In the genomic region with DNA sequence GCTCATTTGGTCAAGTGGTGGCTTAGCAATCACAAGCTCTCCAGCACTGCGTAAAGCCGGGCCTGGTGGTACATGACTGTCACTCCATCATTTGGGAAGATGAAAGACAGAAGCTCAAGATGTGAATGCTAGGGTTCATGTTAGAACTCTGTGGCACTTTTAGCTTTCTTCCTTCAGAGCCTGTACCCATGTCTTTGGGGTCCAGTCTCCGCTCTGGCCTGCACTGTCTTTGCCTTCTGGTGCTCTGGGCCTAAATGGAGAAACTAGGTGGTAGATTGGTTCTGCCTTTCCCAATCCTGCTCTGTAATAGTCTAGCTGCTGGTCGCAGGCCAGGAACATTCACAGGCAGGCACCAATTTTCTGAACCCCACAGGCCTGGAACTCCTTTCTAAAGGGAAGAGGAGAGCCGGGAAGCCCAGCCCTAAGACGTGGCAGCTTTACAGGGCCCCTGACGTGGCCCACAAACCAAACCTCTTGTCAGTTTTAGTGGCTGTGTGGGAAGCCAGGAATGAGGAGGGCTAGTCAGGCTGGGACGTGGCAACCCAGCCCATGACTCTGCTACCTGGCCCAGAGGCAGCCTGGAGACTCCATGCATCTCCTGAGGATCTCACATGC, we compare ENCODE assay signal across 9 mouse cellular contexts. TPM values are rescaled to one million over a fixed set of nuclear protein-coding genes. Genes with fewer than 3 reads are reported as not detected.
DNase-seq lines count a peak whose midpoint lies in the region; ATAC-seq lines count a peak whose summit lies in the region.
"Had no signal": no experiment of that assay in that cellular context is flagged by ENCODE, and none has a peak within 500 bp of the region (broad histone marks: within the 10 kb centered on the region; RNA-seq: fewer than 3 reads in every experiment).

No protein-coding gene starts in this region.

- H3K4me3 ChIP-seq in heart, embryonic 12.5 days, result no peak overlapping the region
- no peak overlapping the region for H3K4me3 ChIP-seq in lung, embryonic 16.5 days (ENCODE audit: low read length)
- no peak overlapping the region for H3K4me3 ChIP-seq in embryonic facial prominence, embryonic 13.5 days

- no peak for DNase-seq in heart, adult 11 months
- DNase-seq in lung, postnatal 10 days, result no peak
- peak; percentile 60 for DNase-seq in skeletal muscle tissue, adult 2 months (ENCODE audit: low read depth, low spot score)
- DNase-seq in retina, postnatal 1 day, result no peak

- WGBS in heart, embryonic 12.5 days, result 70% methylated on average over 8 of the region's 8 CpGs
- 73% methylated on average over 8 of the region's 8 CpGs for WGBS in lung, embryonic 16.5 days
- WGBS in embryonic facial prominence, embryonic 13.5 days, result 68% methylated on average over 8 of the region's 8 CpGs

- no peak for ATAC-seq in heart, embryonic 12.5 days (ENCODE audit: insufficient number of reproducible peaks, low FRiP score)
- ATAC-seq in lung, embryonic 16.5 days (ENCODE audit: low read depth), result no peak
- ATAC-seq in embryonic facial prominence, embryonic 13.5 days (ENCODE audit: insufficient number of reproducible peaks, insufficient read depth, low FRiP score, low TSS enrichment, low read depth), result no peak
- ATAC-seq: activated CD4-positive, CD25-positive, alpha-beta regulatory T cell, adult 4 months had no signal

- no peak overlapping the region for H3K4me2 ChIP-seq in heart, embryonic 12.5 days
- H3K4me2 ChIP-seq in lung, embryonic 16.5 days (ENCODE audit: low read depth, low read length), result no peak overlapping the region
- H3K4me2 ChIP-seq in embryonic facial prominence, embryonic 13.5 days, result no peak overlapping the region

- no peaks in the 10 kb centered on the region for H3K27me3 ChIP-seq in heart, embryonic 12.5 days (replicated peaks)
- H3K27me3 ChIP-seq in lung, embryonic 16.5 days (ENCODE audit: control insufficient read depth, insufficient read depth, low read depth, low read length), result no peaks in the 10 kb centered on the region
- no peaks in the 10 kb centered on the region for H3K27me3 ChIP-seq in embryonic facial prominence, embryonic 13.5 days

- no peak overlapping the region for H3K9ac ChIP-seq in heart, embryonic 12.5 days
- peak overlapping the region; percentile 30; the same call in 1 of the 2 replicates for H3K9ac ChIP-seq in lung, embryonic 16.5 days (ENCODE audit: low read length)
- peak overlapping the region; percentile 52 for H3K9ac ChIP-seq in embryonic facial prominence, embryonic 13.5 days
- H3K9ac ChIP-seq: liver, embryonic 14.5 days had no signal

- no peaks in the 10 kb centered on the region for H3K9me3 ChIP-seq in heart, embryonic 12.5 days (replicated peaks)
- no peaks in the 10 kb centered on the region for H3K9me3 ChIP-seq in lung, embryonic 16.5 days (ENCODE audit: control insufficient read depth, low read length)
- no peaks in the 10 kb centered on the region for H3K9me3 ChIP-seq in embryonic facial prominence, embryonic 13.5 days

- H3K4me1 ChIP-seq in heart, embryonic 12.5 days (replicated peaks), result peaks cover 64% of the 10 kb centered on the region
- peaks cover 44% of the 10 kb centered on the region for H3K4me1 ChIP-seq in lung, embryonic 16.5 days (replicated peaks; ENCODE audit: control insufficient read depth, insufficient read depth, low read length)
- H3K4me1 ChIP-seq in embryonic facial prominence, embryonic 13.5 days, result peaks cover 52% of the 10 kb centered on the region

- H3K36me3 ChIP-seq in heart, embryonic 12.5 days, result no peaks in the 10 kb centered on the region
- no peaks in the 10 kb centered on the region for H3K36me3 ChIP-seq in lung, embryonic 16.5 days (ENCODE audit: control insufficient read depth, insufficient read depth, low read length)
- no peaks in the 10 kb centered on the region for H3K36me3 ChIP-seq in embryonic facial prominence, embryonic 13.5 days

- peak overlapping the region; percentile 82 for H3K27ac ChIP-seq in heart, embryonic 12.5 days (ENCODE audit: poor library complexity, severe bottlenecking)
- H3K27ac ChIP-seq in lung, embryonic 16.5 days (ENCODE audit: low read length), result no peak overlapping the region
- peak overlapping the region; percentile 80 for H3K27ac ChIP-seq in embryonic facial prominence, embryonic 13.5 days
- H3K27ac ChIP-seq: liver, embryonic 14.5 days had no signal

RNA-seq across cellular contexts. Expression of a gene that starts 1.9 kb away (rescaled TPM):
- 1,393 and 1,408 TPM in 2 replicates for polyA plus RNA-seq in heart, embryonic 12.5 days (2016; fragmentation: Nextera tagmentation; extraction: Ambion mirVana)
- 2,256 and 2,274 TPM in 2 replicates for polyA plus RNA-seq in lung, embryonic 16.5 days (2015; fragmentation: Nextera tagmentation; extraction: Ambion mirVana)
- 1,239 and 1,279 TPM in 2 replicates for polyA plus RNA-seq in embryonic facial prominence, embryonic 13.5 days (2015; fragmentation: Nextera tagmentation; extraction: Ambion mirVana)
- polyA plus RNA-seq: activated CD4-positive, CD25-positive, alpha-beta regulatory T cell, adult 4 months had no signal

RNA-seq across cellular contexts. Expression of a gene that starts 36.2 kb away (rescaled TPM):
- polyA plus RNA-seq in heart, embryonic 12.5 days (2016; fragmentation: Nextera tagmentation; extraction: Ambion mirVana), result 253 and 258 TPM in 2 replicates
- polyA plus RNA-seq in lung, embryonic 16.5 days (2015; fragmentation: Nextera tagmentation; extraction: Ambion mirVana), result 581 and 600 TPM in 2 replicates
- polyA plus RNA-seq in embryonic facial prominence, embryonic 13.5 days (2015; fragmentation: Nextera tagmentation; extraction: Ambion mirVana), result 386 and 443 TPM in 2 replicates

RNA-seq across cellular contexts. Expression of a gene that starts 44.6 kb away (rescaled TPM):
- 139 and 140 TPM in 2 replicates for polyA plus RNA-seq in heart, embryonic 12.5 days (2016; fragmentation: Nextera tagmentation; extraction: Ambion mirVana)
- 141 and 152 TPM in 2 replicates for polyA plus RNA-seq in lung, embryonic 16.5 days (2015; fragmentation: Nextera tagmentation; extraction: Ambion mirVana)
- polyA plus RNA-seq in embryonic facial prominence, embryonic 13.5 days (2015; fragmentation: Nextera tagmentation; extraction: Ambion mirVana), result 189 and 214 TPM in 2 replicates
